In the genomic region with DNA sequence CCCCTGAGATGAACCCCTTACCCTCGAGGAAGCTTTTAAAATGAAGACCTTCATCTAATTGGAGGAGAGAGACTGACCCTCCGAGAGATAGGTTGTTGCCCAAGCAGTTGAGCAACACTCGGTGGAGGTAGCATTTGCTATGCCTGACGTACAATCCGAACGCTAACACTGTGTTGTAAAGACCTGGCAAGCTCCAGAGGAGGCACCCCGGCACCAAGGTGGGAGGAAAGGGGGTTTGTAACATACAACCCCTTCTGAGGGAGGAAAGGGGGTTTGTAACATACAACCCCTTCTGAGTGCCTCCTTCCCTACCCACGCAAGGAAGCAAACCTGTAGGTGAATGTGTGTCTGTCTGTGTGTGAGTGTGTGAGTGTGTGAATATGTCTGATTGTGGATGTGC, we compare ENCODE assay signal across 17 mouse cellular contexts. TPM values are rescaled to one million over a fixed set of nuclear protein-coding genes. Genes with fewer than 3 reads are reported as not detected.
"Had no signal": no experiment of that assay in that cellular context is flagged by ENCODE, and none has a peak within 500 bp of the region (broad histone marks: within the 10 kb centered on the region; RNA-seq: fewer than 3 reads in every experiment).

No protein-coding gene starts in this region.

- ATAC-seq: liver, postnatal 0 days; midbrain, embryonic 16.5 days had no signal

- H3K4me2 ChIP-seq: liver, embryonic 13.5 days had no signal

- H3K36me3 ChIP-seq: liver, embryonic 13.5 days had no signal

- H3K4me3 ChIP-seq: left cerebral cortex, adult 2 months; liver, embryonic 13.5 days had no signal

- H3K4me1 ChIP-seq: liver, embryonic 13.5 days had no signal

- H3K9me3 ChIP-seq: liver, embryonic 13.5 days had no signal

- H3K27ac ChIP-seq: left cerebral cortex, adult 2 months; liver, embryonic 13.5 days; stomach, postnatal 0 days had no signal

- H3K9ac ChIP-seq: liver, embryonic 13.5 days; liver, postnatal 0 days had no signal

- DNase-seq: kidney, adult 18-20 months; kidney, postnatal 25 days; liver; liver, embryonic 13.5 days; liver, postnatal 0 days; lung, postnatal 36 days; thymus, postnatal 14 days had no signal

RNA-seq across cellular contexts. Expression of a gene that starts 3.6 kb away (rescaled TPM):
- polyA plus RNA-seq: lung, embryonic 16.5 days had no signal

RNA-seq across cellular contexts. Expression of a gene that starts 20.3 kb away (rescaled TPM):
- total RNA-seq: layer of hippocampus, postnatal 25 days; left cerebral cortex, adult 2 months; left cerebral cortex, postnatal 14 days; megakaryocyte progenitor cell, adult 5-6 weeks had no signal
- polyA plus RNA-seq: kidney, embryonic 14.5 days; limb, embryonic 11.5 days; liver, embryonic 13.5 days; liver, postnatal 0 days; lung, embryonic 16.5 days; midbrain, embryonic 16.5 days; neural tube, embryonic 14.5 days; stomach, postnatal 0 days had no signal

RNA-seq across cellular contexts. Expression of a gene that starts 25.4 kb away (rescaled TPM):
- total RNA-seq: layer of hippocampus, postnatal 25 days; left cerebral cortex, adult 2 months; left cerebral cortex, postnatal 14 days; megakaryocyte progenitor cell, adult 5-6 weeks had no signal
- polyA plus RNA-seq: kidney, embryonic 14.5 days; limb, embryonic 11.5 days; liver, embryonic 13.5 days; liver, postnatal 0 days; lung, embryonic 16.5 days; midbrain, embryonic 16.5 days; neural tube, embryonic 14.5 days; stomach, postnatal 0 days had no signal

RNA-seq across cellular contexts. Expression of a gene that starts 43.7 kb away (rescaled TPM):
- polyA plus RNA-seq: kidney, embryonic 14.5 days; limb, embryonic 11.5 days; liver, embryonic 13.5 days; liver, postnatal 0 days; lung, embryonic 16.5 days had no signal
